Mouse (Mus musculus): ENCODE data around the gene Fcgbp.
A peak's percentile ranks its signal among the peaks of the same experiment; 100 is the strongest.
"Not testable (repeated sequence)": the region's sequence is repeated elsewhere in the genome, so short reads cannot be mapped to it uniquely, and the experiment has no call there.

The Fcgbp gene

DNA sequence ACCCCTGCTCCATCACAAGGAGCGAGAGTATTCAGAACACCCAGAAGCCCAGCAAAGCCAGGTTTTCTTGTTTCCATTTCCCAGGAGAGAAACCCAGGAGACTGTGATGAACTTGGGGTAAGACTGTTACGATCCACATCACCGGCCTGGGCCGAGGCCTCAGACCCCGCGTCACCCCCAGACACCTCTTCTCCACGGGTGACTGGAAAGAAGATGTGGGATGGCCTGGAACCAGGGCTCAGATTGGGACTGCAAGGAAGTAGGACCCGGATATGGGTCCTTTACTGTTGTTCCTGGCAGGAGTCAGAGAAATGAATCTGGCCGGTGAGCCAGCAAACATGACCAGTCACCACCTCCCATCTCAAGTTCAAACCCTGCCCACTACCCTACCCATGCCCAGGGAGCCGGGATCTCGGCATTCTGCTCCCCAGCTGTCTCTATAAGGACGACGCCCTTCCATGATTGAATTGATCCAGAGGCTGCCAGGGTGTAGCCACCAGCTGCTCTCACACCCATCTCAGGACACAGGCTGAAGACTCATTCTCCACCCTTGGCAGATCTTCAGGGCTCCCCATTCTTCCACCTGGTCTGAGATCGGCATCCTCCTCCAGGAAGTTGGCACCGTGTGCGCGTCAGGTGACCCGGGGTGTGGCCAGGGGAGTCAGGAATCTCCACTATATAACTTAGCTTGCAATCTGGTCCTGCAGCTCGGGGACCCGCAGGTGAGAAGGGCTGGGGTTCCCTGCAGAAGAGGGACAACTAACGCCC, at the start of gene Fcgbp:
TSS of gene Fcgbp (plus strand) at position 706 of the 768 bp plus-strand sequence.
- DNase-seq (ENCODE audit: low spot score in 2 of 2) = no peak

DNA sequence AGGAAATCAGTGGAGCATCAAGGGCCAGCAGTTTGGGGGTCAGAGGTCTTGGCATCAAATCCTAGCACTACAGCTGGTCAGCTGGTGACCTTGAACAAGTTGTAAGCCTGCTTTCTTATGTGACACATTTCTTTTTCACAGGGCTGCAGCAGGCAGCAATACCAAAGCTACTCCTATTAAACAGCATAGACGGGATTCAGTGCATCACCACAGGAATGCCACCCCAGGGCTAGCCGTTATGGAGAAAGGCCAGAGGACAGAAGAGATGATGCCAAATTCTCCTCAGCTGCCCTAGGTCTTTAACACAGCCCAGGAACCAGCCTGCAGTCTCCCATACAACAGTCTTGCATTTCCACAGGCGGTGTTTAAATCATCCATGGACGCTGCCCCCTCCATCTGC, 26.5 kb upstream of the Fcgbp start:
- no peak for DNase-seq (ENCODE audit: low spot score in 2 of 2)

DNA sequence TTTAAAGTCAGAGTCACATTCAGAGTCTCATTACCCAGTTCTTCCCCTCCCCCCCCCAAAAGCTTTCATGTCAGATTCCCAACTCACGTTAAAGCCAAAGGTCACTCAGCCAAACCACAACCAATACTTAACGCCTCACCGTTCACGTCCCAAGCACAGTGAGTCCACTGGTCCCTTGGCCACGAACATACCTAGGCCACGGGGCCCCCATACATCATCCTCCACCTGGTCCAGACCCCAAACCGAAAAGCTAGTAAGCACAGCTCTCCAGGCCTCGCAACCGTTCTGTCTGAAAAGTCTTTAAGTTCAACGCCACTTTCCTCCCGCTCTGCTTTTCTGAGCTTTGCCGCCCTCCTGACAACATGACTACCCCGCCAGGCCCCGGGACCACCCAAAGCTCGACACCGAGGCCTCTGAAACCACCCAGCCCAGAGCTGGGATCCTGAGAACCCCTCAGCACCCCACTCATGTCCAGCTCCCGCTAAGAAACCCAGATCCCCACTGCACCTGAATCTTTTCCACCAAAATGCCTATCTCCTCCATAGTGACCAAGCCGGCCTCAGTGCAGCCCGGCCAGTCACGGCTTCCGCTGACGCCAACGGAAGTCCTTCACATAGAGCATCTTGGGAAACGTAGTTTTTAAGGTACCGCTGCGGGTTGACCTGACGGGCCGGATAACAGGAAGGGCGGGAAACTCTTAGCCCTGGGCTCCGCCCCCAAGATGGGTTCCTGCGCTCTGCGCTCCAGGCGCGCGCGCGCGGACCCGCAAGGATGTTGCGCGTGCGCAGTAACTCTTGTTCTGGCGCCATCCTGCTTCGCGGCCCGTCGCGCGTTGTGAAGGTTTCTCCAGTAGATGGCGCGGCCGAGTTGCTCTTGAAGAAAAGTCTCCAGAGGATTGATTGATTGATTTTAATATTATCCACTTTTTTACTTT, 21.3 kb upstream of the Fcgbp start, which contains the start of gene Psmc4:
TSS of gene Psmc4 (minus strand) at position 626 of the 934 bp plus-strand sequence.
- peak; percentile 97 for DNase-seq (ENCODE audit: low spot score in 2 of 2)

DNA sequence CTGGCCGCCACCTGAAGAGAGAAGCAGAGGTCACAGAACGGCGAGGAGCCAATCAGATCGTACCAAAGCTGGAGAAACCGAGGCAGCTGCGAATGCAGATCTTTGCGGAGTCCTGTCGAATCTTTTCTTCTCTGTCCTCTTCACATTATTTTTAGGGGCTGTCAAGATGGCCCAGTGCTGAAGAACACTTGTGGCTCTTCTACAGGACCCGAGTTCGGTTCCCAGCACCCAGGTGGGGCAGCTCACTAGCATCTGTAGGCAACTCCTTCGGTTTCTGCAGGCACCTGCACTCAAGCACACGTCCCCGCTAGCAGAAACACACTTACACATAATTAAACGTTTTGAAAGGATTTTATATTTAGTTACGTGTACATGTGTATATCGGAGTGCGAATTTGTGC, 20.5 kb upstream of the Fcgbp start:
- DNase-seq (ENCODE audit: low spot score in 2 of 2) = no peak

DNA sequence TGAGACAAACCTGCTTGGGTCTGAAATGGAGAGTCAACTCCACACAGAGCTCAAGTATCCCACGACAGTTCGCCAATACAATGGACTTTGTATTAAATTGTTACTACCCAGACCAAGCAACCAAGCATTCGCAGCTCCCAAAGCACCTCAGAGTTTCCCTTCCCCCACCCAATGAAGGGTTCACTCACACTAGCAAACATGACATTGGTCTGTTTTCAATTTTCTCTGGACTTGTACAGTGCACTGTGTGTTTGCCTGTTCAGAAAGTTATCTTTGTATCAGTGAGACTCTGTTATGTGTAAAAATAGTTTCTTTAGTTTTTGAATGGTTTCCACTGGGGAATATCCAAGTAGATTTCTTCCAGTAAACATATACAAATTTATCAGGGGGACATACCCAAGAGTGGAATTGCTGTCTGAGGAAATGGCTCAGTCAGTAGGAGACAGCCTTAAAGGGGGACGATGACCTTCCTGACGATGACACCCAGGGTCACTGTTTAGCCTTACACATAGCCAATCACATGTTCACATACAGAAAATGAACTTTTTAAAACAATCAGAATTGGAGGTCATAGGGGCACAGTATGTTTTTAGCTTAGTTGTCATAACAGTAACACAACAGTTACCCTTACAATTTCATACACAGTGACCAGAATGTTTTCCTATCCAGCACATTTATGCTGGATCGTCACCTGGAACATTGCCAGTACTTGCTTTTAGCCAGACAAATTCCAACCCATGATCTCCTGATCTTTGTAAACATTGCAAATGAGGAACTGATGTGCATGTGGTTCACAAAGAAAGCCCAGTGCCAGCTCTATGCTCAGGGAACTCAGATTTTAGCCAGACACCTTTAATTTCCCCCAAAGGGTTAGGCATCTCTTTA, 17.7 kb upstream of the Fcgbp start:
- DNase-seq (ENCODE audit: low spot score in 2 of 2) = no peak

DNA sequence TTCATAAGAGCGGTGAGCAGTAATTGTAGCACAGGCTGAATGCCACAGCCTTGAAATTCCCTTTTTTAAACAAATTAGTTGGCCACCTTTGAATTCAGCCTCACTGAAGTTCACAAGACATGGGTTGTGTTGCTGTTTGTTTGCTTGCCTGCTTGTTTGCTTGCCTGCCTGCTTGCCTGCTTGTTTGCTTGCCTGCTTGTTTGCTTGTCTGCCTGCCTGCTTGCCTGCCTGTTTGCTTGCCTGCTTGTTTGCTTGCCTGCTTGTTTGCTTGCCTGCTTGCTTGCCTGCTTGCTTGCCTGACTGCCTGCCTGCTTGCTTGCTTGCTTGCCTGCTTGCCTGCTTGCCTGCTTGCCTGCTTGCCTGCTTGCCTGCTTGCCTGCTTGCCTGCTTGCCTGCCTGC, 11.1 kb upstream of the Fcgbp start:
- no peak for DNase-seq (ENCODE audit: low spot score in 2 of 2)

DNA sequence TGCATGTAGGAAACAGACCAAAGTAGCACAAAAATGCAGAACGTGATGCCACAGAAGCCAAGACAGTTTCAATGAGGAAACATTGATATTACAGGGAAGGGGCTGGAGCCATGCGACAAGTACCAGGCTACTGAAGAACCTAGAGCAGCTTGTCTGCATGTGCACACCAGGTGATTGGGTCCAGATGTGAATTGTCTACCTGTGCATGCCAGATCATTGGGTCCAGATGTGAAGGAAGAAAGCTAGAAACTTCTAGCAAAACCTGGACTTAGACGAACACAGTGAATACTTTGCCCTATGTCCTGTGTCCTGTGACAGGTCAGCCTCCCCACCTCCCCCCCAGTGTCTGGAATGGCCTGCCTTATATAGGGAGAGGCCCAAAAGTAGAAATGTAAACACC, 2.4 kb upstream of the Fcgbp start:
- no peak for DNase-seq (ENCODE audit: low spot score in 2 of 2)

DNA sequence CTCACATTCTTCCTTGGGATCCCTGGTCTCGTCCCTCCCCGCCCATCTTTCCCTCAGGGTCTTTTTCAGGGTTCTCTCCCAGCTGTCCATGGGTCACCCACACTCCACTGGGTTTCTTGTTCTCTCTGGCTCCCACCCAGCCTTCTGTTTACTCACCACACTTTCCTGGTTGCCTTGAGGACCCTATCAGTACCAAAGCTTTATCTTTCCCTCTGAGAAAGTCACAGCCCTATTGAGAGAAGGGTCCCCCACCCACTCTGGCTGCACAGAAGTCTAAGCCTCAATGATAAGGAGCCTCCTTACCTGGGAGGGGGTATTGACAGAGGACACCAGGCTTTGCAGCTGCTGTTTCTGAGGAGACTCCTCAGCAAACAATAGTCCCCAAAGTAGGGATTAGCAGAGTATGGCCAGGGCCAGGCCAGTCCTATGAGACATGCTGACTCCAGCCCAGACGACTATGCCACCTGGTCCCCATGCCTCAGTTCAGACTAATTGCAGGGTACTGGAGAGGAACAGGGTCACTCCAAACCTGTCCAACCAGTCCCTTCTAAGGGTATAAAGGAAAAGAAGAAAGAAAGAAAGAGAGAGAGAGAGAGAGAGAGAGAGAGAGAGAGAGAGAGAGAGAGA, 1.4 kb upstream of the Fcgbp start:
- DNase-seq (ENCODE audit: low spot score in 2 of 2) = no peak

DNA sequence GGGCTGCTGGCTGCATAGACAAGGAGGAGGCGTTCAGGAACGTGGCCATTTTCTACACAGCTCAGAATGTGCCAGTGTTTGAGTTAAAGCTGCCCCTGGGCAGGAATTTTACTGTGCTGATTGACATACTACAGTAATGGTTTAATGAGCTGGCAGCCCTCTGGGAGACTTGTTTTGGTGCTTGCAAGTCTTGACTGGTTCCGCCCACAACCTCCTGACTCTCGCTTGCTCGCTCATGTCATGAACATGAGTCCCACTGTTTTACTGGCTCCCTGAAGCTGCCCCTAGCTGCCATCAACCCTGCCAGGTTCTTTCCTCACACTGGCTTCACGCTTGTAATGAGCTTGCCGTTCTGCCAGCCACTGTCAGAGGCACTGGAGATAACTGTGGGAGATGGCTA, 13.2 kb downstream of the Fcgbp start:
- peak; percentile 15 to 50 for DNase-seq (ENCODE audit: low spot score in 2 of 2)

DNA sequence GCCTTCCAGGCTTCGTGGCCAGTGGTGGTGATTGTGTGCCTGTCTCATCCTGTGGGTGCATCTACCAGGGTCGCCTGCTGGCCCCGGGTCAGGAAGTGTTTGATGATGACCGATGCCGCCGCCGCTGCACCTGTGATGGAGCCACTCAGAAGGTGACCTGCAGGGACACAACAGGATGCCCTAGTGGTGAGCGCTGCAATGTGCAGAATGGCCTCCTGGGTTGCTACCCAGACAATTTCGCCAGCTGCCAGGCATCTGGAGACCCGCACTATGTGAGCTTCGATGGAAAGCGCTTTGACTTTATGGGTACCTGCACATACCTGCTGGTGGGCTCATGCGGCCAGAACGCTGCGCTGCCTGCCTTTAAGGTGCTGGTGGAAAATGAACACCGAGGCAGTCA, 15.2 kb downstream of the Fcgbp start:
- DNase-seq (ENCODE audit: low spot score in 2 of 2) = no peak

DNA sequence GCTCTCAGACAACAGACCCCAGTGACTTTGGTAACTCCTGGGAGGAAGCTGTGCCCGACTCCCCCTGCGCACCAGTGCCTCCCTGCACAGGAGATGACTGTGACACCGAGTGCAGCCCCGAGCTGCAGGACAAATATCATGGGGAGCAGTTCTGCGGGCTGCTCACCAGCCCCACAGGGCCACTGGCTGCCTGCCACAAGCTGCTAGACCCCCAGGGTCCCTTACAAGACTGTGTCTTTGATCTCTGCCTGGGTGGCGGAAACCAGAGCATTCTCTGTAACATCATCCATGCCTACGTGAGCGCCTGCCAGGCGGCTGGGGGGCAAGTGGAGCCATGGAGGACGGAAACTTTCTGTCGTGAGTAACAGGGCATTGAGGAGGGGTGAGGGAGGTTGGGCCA, 22.5 kb downstream of the Fcgbp start:
- no peak for DNase-seq (ENCODE audit: low spot score in 2 of 2)

DNA sequence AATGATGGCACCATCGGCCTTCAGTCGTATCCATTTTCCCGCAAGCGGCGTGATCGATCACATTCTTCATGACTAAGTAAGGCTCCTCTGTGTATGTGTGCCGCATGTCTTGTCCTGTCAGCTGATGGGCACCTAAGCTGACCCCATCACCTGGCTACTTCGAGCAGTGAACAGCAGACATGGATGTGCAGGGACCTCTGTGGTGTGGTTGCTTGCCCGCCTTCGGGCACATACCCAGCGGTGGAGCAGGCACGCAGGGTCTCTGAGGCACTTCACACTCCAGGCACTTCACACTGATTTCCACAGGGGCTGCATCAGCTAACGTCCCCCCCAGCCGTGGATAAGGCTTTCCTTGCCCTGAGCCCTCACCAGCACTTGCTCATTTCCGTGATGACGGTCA, 28.1 kb downstream of the Fcgbp start:
- no peak for DNase-seq (ENCODE audit: low spot score in 2 of 2)

DNA sequence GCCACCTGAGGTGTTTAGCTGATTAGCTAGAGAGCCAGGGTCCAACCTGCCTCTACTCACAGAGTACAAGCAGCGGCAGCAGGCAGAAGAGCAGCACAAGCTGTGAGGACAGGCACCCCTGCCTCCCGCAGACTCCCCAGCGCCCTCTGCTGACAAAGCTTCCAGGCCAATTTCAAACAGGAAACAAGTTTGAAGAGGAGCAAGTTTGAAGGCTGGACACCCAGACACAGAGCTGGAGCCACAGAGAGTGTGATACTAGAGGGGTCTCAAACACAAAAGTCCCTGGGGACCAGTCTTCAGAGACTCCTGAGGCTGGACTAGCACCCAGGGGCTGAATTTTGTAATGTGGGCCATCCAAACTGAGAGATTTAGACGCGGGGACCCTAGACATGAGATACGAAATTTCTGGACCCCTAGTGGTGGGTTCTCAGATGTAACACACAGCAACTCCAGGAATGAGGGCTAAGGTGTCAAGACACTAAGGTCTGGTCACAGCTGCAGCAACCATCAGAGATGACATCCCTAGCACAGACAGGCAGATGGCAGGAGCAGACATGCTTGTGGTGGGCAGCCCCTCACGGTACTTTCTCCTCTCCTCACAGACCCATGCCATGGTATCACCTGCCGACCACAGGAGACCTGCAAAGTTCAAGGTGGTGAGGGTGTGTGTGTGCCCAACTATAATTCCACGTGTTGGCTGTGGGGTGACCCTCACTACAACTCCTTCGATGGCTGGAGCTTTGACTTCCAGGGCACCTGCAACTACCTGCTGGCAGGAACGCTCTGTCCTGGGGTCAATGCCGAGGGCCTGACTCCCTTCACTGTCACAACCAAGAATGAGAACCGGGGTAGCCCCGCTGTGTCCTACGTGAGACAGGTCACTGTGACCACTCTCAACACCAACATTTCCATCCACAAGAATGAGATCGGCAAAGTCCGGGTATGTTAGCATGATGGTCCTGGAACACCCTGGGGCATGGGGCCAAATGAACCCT, 29.9 kb downstream of the Fcgbp start:
- no peak for DNase-seq (ENCODE audit: low spot score in 2 of 2)

DNA sequence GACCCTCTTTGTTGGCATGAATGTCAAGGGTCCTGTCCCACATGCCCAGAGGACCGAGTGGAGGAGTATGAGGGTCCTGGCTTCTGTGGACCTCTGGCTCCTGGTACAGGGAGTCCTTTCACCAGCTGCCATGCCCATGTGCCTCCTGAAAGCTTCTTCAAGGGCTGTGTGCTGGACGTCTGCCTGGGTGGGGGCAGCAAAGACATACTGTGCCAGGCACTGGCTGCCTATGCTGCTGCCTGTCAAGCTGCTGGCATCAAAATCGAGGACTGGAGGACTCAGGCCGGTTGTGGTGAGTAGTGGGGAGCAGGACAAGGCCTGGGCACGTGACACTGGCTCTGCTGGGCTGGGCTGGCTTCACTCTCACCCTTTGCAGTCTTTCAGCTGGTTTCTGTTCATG, 31.9 kb downstream of the Fcgbp start:
- not testable (repeated sequence) for DNase-seq (ENCODE audit: low spot score in 2 of 2)

DNA sequence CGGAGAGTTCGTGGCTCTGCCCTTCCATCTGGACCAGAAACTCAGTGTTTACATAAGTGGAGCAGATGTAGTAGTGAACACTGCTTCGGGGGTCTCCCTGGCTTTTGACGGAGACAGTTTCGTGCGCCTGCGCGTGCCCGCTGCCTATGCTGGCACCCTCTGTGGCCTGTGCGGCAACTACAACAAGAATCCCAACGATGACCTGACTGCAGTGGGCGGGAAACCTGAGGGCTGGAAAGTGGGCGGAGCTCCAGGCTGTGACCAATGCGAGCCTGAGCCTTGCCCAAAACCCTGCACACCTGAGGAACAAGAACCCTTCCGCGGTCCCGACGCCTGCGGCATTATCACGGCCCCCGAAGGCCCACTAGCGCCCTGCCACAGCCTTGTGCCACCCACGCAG, 33.6 kb downstream of the Fcgbp start:
- DNase-seq (ENCODE audit: low spot score in 2 of 2) = no peak

DNA sequence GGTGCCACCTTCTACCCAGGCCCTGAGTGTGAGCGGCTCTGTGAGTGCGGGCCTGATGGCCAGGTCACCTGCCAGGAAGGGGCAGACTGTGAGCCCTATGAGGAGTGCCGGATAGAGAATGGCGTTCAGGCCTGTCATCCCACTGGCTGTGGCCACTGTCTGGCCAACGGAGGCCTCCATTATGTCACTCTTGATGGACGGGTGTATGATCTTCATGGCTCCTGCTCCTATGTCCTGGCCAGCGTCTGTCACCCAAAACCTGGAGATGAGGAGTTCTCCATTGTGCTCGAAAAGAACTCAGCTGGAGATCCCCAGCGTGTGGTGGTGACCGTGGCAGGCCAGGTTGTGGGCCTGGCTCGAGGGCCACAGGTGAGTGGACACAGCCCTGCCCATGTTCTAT, 35.2 kb downstream of the Fcgbp start:
- DNase-seq (ENCODE audit: low spot score in 2 of 2) = no peak

DNA sequence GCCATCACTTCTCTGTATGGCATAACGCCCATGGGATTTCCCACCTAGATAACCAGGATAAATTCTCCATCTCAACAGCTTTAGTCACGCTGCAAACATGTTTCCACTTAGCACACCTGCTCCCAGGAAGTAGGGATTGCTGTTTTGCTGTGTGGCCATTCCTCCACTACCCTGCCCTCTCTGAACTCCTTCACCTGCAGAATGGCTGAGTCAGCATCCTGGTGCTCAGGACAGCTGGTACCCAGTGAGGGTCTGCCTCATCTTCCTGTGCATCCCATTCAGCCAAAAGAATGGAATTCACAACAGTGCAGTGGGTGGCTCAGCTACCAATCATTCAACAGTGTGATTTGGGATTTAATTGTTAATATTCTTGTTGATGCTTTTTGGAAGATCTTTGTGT, 43.6 kb downstream of the Fcgbp start:
- no peak for DNase-seq (ENCODE audit: low spot score in 2 of 2)

DNA sequence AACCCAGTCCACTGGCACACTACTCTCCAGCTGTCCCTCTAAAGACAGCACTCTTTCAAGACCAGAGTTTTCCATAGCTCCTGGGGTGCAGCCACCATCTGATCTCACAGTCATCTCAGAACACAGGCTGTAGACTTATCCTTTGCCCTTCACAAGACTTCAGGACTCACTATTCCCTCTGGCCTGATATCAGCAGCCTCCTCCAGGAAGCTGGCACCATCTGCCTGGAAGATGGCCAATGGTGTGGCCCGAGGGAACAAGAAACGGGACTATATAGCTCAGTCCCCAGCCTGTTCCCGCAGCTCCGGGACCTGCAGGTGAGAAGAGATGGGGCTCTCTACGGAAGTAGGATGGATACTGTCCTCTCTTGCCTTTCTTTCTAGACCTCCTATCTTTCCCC, 58.1 kb downstream of the Fcgbp start, which contains the start of gene 9530053A07Rik:
TSS of gene 9530053A07Rik (plus strand) at position 301 of the 400 bp plus-strand sequence.
- no peak for DNase-seq (ENCODE audit: low spot score in 2 of 2)

DNA sequence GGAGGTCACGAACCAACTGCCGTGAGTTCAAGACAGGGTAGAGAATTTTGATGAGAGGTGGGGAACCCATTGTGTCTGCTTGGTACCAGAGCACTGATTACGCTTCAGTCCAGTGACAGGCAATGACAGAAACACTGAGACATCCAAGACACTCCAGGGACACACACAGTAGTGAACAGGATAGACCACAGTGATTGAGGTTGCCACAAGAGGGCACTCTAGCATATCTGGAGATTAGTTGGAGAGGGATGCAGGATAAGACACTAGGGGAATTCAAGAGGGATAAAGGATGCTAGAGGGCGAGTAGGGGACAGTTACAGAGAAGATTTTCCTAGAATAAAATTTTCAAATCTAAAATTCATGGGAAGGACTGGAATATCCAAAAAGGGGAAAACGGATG, 66.6 kb downstream of the Fcgbp start:
- no peak for DNase-seq (ENCODE audit: low spot score in 2 of 2)

DNA sequence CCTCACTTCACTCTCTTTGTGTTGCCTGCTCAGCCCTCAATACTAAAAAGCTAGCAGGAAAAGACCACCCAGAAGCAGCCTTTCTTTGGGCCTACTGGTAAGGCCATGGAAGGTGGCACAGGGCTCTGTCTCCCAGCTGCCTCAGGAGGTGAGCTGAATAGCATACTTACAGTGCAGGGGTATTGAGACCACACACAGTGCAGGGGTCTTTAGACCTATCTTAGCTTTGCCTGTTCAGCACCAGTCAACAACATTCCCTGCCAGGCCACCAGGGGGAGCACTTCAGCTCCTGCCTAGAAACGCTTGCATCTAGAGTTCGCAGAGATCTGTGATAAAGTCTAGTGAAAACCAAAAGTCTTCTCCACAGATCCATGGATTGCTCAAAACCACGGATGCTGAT, 77.2 kb downstream of the Fcgbp start:
- peak in 1 of 2 experiments; percentile 18 for DNase-seq (ENCODE audit: low spot score in 2 of 2)

Data from right cerebral cortex, postnatal 36 days (tissue).